Mouse (Mus musculus): ENCODE data around the gene Cap1.

Gene Cap1

GRCm38 (mm10) chr4:122885768-122886578, at the start of gene Cap1:
Gene Cap1 (minus strand): TSS chr4:122886056.
- peak; percentile 99 for DNase-seq (ENCODE audit: low read depth)

- DNase-seq (ENCODE audit: low read depth) = no peak
These were observed 48.0 kb upstream of the Cap1 start for GRCm38 (mm10) chr4:122933857-122934256.

GRCm38 (mm10) chr4:122933051-122933591, 47.3 kb upstream of the Cap1 start:
- no peak for DNase-seq (ENCODE audit: low read depth)

- no peak for DNase-seq (ENCODE audit: low read depth)
These were observed 46.6 kb upstream of the Cap1 start for GRCm38 (mm10) chr4:122932239-122932978.

- DNase-seq (ENCODE audit: low read depth) = no peak
These were observed 45.2 kb upstream of the Cap1 start for GRCm38 (mm10) chr4:122930939-122931590.

- no peak for DNase-seq (ENCODE audit: low read depth)
These were observed 37.8 kb upstream of the Cap1 start for GRCm38 (mm10) chr4:122923392-122924344.

- no peak for DNase-seq (ENCODE audit: low read depth)
These were observed 37.0 kb upstream of the Cap1 start for GRCm38 (mm10) chr4:122922841-122923240.

- DNase-seq (ENCODE audit: low read depth) = no peak
These were observed 30.1 kb upstream of the Cap1 start for GRCm38 (mm10) chr4:122915985-122916384.

- no peak for DNase-seq (ENCODE audit: low read depth)
These were observed 28.3 kb upstream of the Cap1 start for GRCm38 (mm10) chr4:122914186-122914585.

- no peak for DNase-seq (ENCODE audit: low read depth)
These were observed 26.8 kb upstream of the Cap1 start for GRCm38 (mm10) chr4:122912613-122913012.

GRCm38 (mm10) chr4:122910577-122910976, 24.7 kb upstream of the Cap1 start:
- DNase-seq (ENCODE audit: low read depth) = peak; percentile 40

GRCm38 (mm10) chr4:122909572-122910189, 23.8 kb upstream of the Cap1 start:
- DNase-seq (ENCODE audit: low read depth) = no peak

- no peak for DNase-seq (ENCODE audit: low read depth)
These were observed 19.5 kb upstream of the Cap1 start for GRCm38 (mm10) chr4:122905359-122905758.

GRCm38 (mm10) chr4:122903709-122904108, 17.9 kb upstream of the Cap1 start:
- DNase-seq (ENCODE audit: low read depth) = no peak

GRCm38 (mm10) chr4:122902156-122902555, 16.3 kb upstream of the Cap1 start:
- DNase-seq (ENCODE audit: low read depth) = no peak

- peak; percentile 41 for DNase-seq (ENCODE audit: low read depth)
These were observed 12.5 kb upstream of the Cap1 start for GRCm38 (mm10) chr4:122898313-122898712.

- DNase-seq (ENCODE audit: low read depth) = no peak
These were observed 11.9 kb upstream of the Cap1 start for GRCm38 (mm10) chr4:122897750-122898149.

GRCm38 (mm10) chr4:122892157-122892556, 6.3 kb upstream of the Cap1 start:
- no peak for DNase-seq (ENCODE audit: low read depth)

- DNase-seq (ENCODE audit: low read depth) = no peak
These were observed 5.7 kb upstream of the Cap1 start for GRCm38 (mm10) chr4:122891597-122891996.

GRCm38 (mm10) chr4:122890881-122891481, 5.1 kb upstream of the Cap1 start:
- no peak for DNase-seq (ENCODE audit: low read depth)
